Mouse (Mus musculus): ENCODE measurements at regions not wholly inside any gene's neighbourhood (a gene's known extent, or its start where the extent isn't known, plus 50 kb on each side); places are given as distances from the start of the nearest gene placed in this dataset.

- ATAC-seq, result no peak
- WGBS, result 71% methylated on average over 5 of the region's 5 CpGs
These were observed 107.0 kb downstream of the Edn3 start for GRCm38 (mm10) chr2:174867397-174867796.

DNA sequence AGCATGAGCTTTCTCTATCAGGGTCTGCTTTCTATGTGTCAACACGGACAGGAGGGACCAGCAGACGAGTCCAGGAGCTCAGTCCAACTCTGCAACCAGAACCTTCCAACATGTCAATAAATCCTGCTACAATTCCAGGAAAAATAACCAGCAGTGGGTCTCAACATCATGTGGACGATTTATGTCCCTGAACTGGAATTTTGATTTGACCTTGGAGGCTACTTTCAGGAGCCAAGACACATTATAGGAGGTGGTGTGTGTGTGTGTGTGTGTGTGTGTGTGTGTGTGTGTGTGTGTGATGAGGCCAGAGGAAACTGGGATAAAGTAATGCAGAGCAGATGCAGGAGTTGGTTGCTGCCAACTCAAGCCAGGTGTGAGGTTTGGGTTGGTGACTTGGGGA, 107.8 kb downstream of the Edn3 start:
- no peak for ATAC-seq
- no peak overlapping the region for H3K9ac ChIP-seq
- no peak overlapping the region for H3K27ac ChIP-seq
- H3K4me2 ChIP-seq, result no peak overlapping the region
- WGBS, result 75% methylated on average over 3 of the region's 3 CpGs
- peaks cover 10% of the 10 kb centered on the region for H3K4me1 ChIP-seq
- H3K27me3 ChIP-seq, result no peaks in the 10 kb centered on the region
- no peak overlapping the region for H3K4me3 ChIP-seq
- H3K36me3 ChIP-seq (ENCODE audit: poor library complexity, severe bottlenecking), result no peaks in the 10 kb centered on the region
- H3K9me3 ChIP-seq (replicated peaks), result no peaks in the 10 kb centered on the region

More at GRCm38 (mm10) chr2:174867397-174867796, 107.0 kb downstream of the Edn3 start:
- Histone ChIP-seq H3K36me3 (ENCODE audit: poor library complexity, severe bottlenecking) (no peaks in the 10 kb centered on the region), H3K9me3 (replicated peaks) (no peaks in the 10 kb centered on the region), H3K27ac (no peak overlapping the region), H3K4me2 (no peak overlapping the region), H3K27me3 (no peaks in the 10 kb centered on the region), H3K9ac (no peak overlapping the region), H3K4me3 (no peak overlapping the region), H3K4me1 (peaks cover 7% of the 10 kb centered on the region)

GRCm38 (mm10) chr2:174868743-174869369, 108.4 kb downstream of the Edn3 start:
- no peaks in the 10 kb centered on the region for H3K9me3 ChIP-seq (replicated peaks)

DNA sequence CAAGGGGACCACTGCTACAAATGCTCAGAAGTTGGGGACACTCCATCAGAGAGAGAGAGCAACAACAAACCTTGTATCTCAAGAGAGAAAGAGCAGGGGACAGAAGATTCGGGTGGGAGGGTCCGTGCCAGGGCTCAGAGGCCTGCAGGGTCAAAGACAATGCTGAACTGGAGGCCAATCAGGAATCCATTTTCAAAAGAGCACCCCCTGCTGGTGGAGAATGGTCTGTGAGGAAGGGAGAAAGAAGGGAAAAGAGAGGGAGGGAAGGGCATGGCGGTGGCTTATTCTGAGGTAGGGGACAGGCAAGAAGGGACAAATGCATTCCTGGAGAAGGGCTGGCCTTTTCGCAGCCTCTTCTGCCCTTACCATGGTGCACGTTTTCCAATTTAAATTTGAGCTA, 109.9 kb downstream of the Edn3 start:
- Histone ChIP-seq H3K4me3 (no peak overlapping the region), H3K9me3 (replicated peaks) (no peaks in the 10 kb centered on the region), H3K27me3 (no peaks in the 10 kb centered on the region), H3K4me2 (no peak overlapping the region), H3K27ac (no peak overlapping the region), H3K36me3 (ENCODE audit: poor library complexity, severe bottlenecking) (no peaks in the 10 kb centered on the region), H3K9ac (no peak overlapping the region), H3K4me1 (peaks cover 10% of the 10 kb centered on the region)
- no peak for ATAC-seq
- 45% methylated on average over 5 of the region's 5 CpGs for WGBS

More at GRCm38 (mm10) chr2:174868743-174869369, 108.4 kb downstream of the Edn3 start:
- Histone ChIP-seq H3K4me2 (no peak overlapping the region), H3K36me3 (ENCODE audit: poor library complexity, severe bottlenecking) (no peaks in the 10 kb centered on the region), H3K4me1 (peaks cover 10% of the 10 kb centered on the region), H3K9ac (no peak overlapping the region), H3K27me3 (no peaks in the 10 kb centered on the region), H3K4me3 (no peak overlapping the region), H3K27ac (no peak overlapping the region)
- WGBS, result 76% methylated on average over 8 of the region's 8 CpGs
- no peak for ATAC-seq

DNA sequence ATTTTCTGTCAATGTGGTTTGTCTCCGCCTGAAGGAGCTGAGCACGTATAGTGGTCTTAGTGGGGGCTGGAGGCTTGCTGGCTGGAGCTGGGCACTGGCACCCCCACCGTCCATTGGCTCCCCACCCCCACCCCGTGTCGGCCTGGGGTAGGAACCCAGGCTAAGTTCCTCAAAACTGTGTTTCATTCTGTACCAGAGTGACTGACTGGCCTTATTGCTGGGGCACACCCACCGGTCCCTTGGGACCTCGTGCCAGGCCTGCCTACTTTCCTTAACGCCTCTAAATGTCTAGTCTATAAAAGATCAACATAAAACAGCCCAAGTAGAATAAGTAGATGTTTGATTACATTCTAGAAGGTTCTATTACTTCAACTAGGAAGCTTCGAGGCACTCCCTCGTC, 110.8 kb downstream of the Edn3 start:
- Histone ChIP-seq H3K27me3 (no peaks in the 10 kb centered on the region), H3K9ac (no peak overlapping the region), H3K4me3 (no peak overlapping the region), H3K27ac (no peak overlapping the region), H3K9me3 (replicated peaks) (no peaks in the 10 kb centered on the region), H3K4me1 (peaks cover 10% of the 10 kb centered on the region), H3K4me2 (no peak overlapping the region), H3K36me3 (ENCODE audit: poor library complexity, severe bottlenecking) (no peaks in the 10 kb centered on the region)
- WGBS, result 78% methylated on average over 10 of the region's 10 CpGs
- no peak for ATAC-seq

DNA sequence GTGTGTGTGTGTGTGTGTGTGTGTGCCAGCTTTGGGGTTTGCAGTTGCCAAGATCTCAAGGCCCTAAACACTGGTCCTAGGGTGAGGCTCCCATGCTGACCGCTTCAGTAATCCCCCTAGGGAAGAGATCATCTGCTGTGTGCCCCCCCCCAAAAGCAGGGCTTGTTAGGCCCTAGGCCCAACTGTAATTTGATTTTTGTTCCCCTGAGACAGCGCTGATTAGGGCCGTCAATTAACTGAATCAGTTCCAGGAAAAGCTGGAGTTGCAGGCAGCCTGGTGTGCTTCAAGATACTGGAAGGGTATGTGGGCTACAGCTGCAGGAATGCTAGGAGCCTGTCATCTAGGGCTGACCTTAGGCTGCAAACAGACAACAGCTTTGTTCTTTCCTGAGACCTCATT, 111.4 kb downstream of the Edn3 start:
- 48% methylated on average over 3 of the region's 3 CpGs for WGBS
- Histone ChIP-seq H3K27me3 (no peaks in the 10 kb centered on the region), H3K27ac (no peak overlapping the region), H3K4me2 (no peak overlapping the region), H3K36me3 (ENCODE audit: poor library complexity, severe bottlenecking) (no peaks in the 10 kb centered on the region), H3K9me3 (replicated peaks) (no peaks in the 10 kb centered on the region), H3K9ac (no peak overlapping the region), H3K4me3 (no peak overlapping the region), H3K4me1 (peaks cover 10% of the 10 kb centered on the region)
- ATAC-seq, result peak; percentile 36; the same call in 1 of the 2 replicates

GRCm38 (mm10) chr2:174876886-174877285, 116.5 kb downstream of the Edn3 start:
- no peaks in the 10 kb centered on the region for H3K9me3 ChIP-seq (replicated peaks)
- H3K27ac ChIP-seq, result no peak overlapping the region
- no peaks in the 10 kb centered on the region for H3K36me3 ChIP-seq (ENCODE audit: poor library complexity, severe bottlenecking)
- no peak overlapping the region for H3K9ac ChIP-seq
- H3K4me2 ChIP-seq, result no peak overlapping the region
- WGBS, result 53% methylated on average over 5 of the region's 5 CpGs
- no peak for ATAC-seq
- no peak overlapping the region for H3K4me3 ChIP-seq
- no peaks in the 10 kb centered on the region for H3K27me3 ChIP-seq
- H3K4me1 ChIP-seq, result peaks cover 8% of the 10 kb centered on the region

GRCm38 (mm10) chr2:174878979-174879378, 118.6 kb downstream of the Edn3 start:
- H3K27me3 ChIP-seq, result no peaks in the 10 kb centered on the region
- WGBS, result 73% methylated on average over 4 of the region's 4 CpGs
- H3K4me2 ChIP-seq, result no peak overlapping the region
- no peaks in the 10 kb centered on the region for H3K4me1 ChIP-seq
- H3K4me3 ChIP-seq, result no peak overlapping the region
- no peak overlapping the region for H3K27ac ChIP-seq
- H3K9me3 ChIP-seq (replicated peaks), result no peaks in the 10 kb centered on the region
- H3K36me3 ChIP-seq (ENCODE audit: poor library complexity, severe bottlenecking), result no peaks in the 10 kb centered on the region
- no peak for ATAC-seq
- H3K9ac ChIP-seq, result no peak overlapping the region

- Histone ChIP-seq H3K27ac (no peak overlapping the region), H3K9me3 (replicated peaks) (no peaks in the 10 kb centered on the region), H3K4me1 (no peaks in the 10 kb centered on the region), H3K9ac (no peak overlapping the region), H3K36me3 (ENCODE audit: poor library complexity, severe bottlenecking) (no peaks in the 10 kb centered on the region), H3K27me3 (no peaks in the 10 kb centered on the region), H3K4me2 (no peak overlapping the region), H3K4me3 (no peak overlapping the region)
- 92% methylated on average over 13 of the region's 13 CpGs for WGBS
- no peak for ATAC-seq
These were observed 120.2 kb downstream of the Edn3 start for GRCm38 (mm10) chr2:174880659-174881058.

GRCm38 (mm10) chr2:174884232-174885225, 124.1 kb downstream of the Edn3 start:
- Histone ChIP-seq H3K4me1 (no peaks in the 10 kb centered on the region), H3K27me3 (no peaks in the 10 kb centered on the region), H3K9me3 (replicated peaks) (no peaks in the 10 kb centered on the region), H3K4me2 (no peak overlapping the region), H3K4me3 (no peak overlapping the region), H3K36me3 (ENCODE audit: poor library complexity, severe bottlenecking) (no peaks in the 10 kb centered on the region), H3K27ac (no peak overlapping the region), H3K9ac (no peak overlapping the region)
- WGBS, result 75% methylated on average over 19 of the region's 19 CpGs
- ATAC-seq, result no peak

- no peak overlapping the region for H3K9ac ChIP-seq
- H3K4me2 ChIP-seq, result no peak overlapping the region
- no peaks in the 10 kb centered on the region for H3K9me3 ChIP-seq (replicated peaks)
- WGBS, result 67% methylated on average over 7 of the region's 7 CpGs
- no peak for ATAC-seq
- H3K27me3 ChIP-seq, result no peaks in the 10 kb centered on the region
- no peak overlapping the region for H3K27ac ChIP-seq
- no peaks in the 10 kb centered on the region for H3K36me3 ChIP-seq (ENCODE audit: poor library complexity, severe bottlenecking)
- H3K4me1 ChIP-seq, result no peaks in the 10 kb centered on the region
- H3K4me3 ChIP-seq, result no peak overlapping the region
These were observed 117.4 kb upstream of the Gm14444 start for GRCm38 (mm10) chr2:174892658-174893057.

- no peak for ATAC-seq
- no peaks in the 10 kb centered on the region for H3K9me3 ChIP-seq (replicated peaks)
- H3K4me2 ChIP-seq, result no peak overlapping the region
- no peak overlapping the region for H3K4me3 ChIP-seq
- no peaks in the 10 kb centered on the region for H3K27me3 ChIP-seq
- no peak overlapping the region for H3K27ac ChIP-seq
- WGBS, result 84% methylated on average over 8 of the region's 8 CpGs
- no peaks in the 10 kb centered on the region for H3K36me3 ChIP-seq (ENCODE audit: poor library complexity, severe bottlenecking)
- no peaks in the 10 kb centered on the region for H3K4me1 ChIP-seq
- H3K9ac ChIP-seq, result no peak overlapping the region
These were observed 112.6 kb upstream of the Gm14444 start for GRCm38 (mm10) chr2:174897424-174897823.
